Mouse (Mus musculus): ENCODE measurements around the gene Smcp.

- TF ChIP-seq CTCF (IDR thresholded peaks at IDR 0.05; ENCODE audit: borderline replicate concordance, insufficient read depth, low read length) (no peak), POLR2A (IDR thresholded peaks at IDR 0.05; ENCODE audit: low read depth, low read length) (no peak)
Observed at GRCm38 (mm10) chr3:92638653-92638991, 49.8 kb upstream of the Smcp start.
